Mouse (Mus musculus) ES-E14 (cell line): ENCODE data around the gene Zmynd11.

ENCODE experiments used
- HCFC1 ChIP-seq: IDR thresholded peaks from 2 replicates; pipeline ENCODE4 v1.6.1; 2012; ENCODE audit warnings: low read length, inconsistent platforms, borderline replicate concordance; ENCODE audit not compliant: insufficient read depth
- MAFK ChIP-seq: IDR thresholded peaks from 2 replicates; pipeline ENCODE4 v1.6.1; 2014; ENCODE audit warnings: mild to moderate bottlenecking, low read depth, low read length, inconsistent platforms; ENCODE audit not compliant: insufficient read depth

GRCm38 (mm10) chr13:9656613-9657012 lies 108.5 kb downstream of the Zmynd11 start:
- TF ChIP-seq MAFK (no peak), HCFC1 (no peak)
